Mouse (Mus musculus) myocyte (in vitro differentiated cells): ENCODE data around the gene Srpk2.

Source experiments
- MYOG ChIP-seq, 3 experiments: IDR thresholded peaks; one replicate each; pipeline ENCODE4 v1.6.1; 2011; ENCODE audit warnings: control low read depth in 2 of 3, low read depth in 2 of 3, mild to moderate bottlenecking in 2 of 3; ENCODE audit not compliant: insufficient read length in 2 of 3, control insufficient read depth in 1 of 3, insufficient read depth in 1 of 3
- POLR2A ChIP-seq: IDR thresholded peaks from one replicate; pipeline ENCODE4 v1.6.1; 2011; ENCODE audit warnings: low read depth, mild to moderate bottlenecking, control low read depth, moderate library complexity; ENCODE audit not compliant: insufficient read length

GRCm38 (mm10) chr5:23661191-23661590 is 23.2 kb downstream of the Srpk2 start:
- TF ChIP-seq POLR2A (no peak), MYOG (IDR thresholded peaks at IDR 0.05; ENCODE audit: control insufficient read depth in 1 of 3, insufficient read depth in 1 of 3, insufficient read length in 2 of 3, low read depth in 2 of 3) (no peak)
